Mouse (Mus musculus) lung, embryonic 14.5 days (tissue): ENCODE measurements around the gene Slc30a4. TPM values are rescaled to one million over a fixed set of nuclear protein-coding genes. Genes with fewer than 3 reads are reported as not detected.

ENCODE experiments used
- ATAC-seq: fragments of 200-750 bp; cut with Nextera tagmentation; 2 replicates; pipeline ENCODE4 v1.8.0; 2017; ENCODE audit warnings: mild to moderate bottlenecking, moderate TSS enrichment, moderate library complexity; ENCODE audit not compliant: insufficient read depth
- DNase-seq: peaks from one replicate; pipeline ENCODE4 v3.0.0-alpha.2; 2015
- H3K27ac ChIP-seq: fragments of 300-500 bp; sonication (generic); 2 replicates; pipeline ENCODE4 v1.5.1; 2014; ENCODE audit warnings: low read depth, mild to moderate bottlenecking, moderate library complexity
- H3K27me3 ChIP-seq: fragments of 300-500 bp; sonication (generic); 2 replicates; pipeline ENCODE4 v1.6.1; 2014; ENCODE audit warnings: low read length, control low read depth; ENCODE audit not compliant: insufficient read depth
- H3K36me3 ChIP-seq: fragments of 300-500 bp; sonication (generic); 2 replicates; pipeline ENCODE4 v1.6.1; 2014; ENCODE audit warnings: control low read depth; ENCODE audit not compliant: insufficient read depth
- H3K4me1 ChIP-seq: fragments of 300-500 bp; sonication (generic); 2 replicates; pipeline ENCODE4 v1.6.1; 2014; ENCODE audit warnings: antibody characterized with exemption, control low read depth; ENCODE audit not compliant: insufficient read depth
- H3K4me2 ChIP-seq: fragments of 300-500 bp; sonication (generic); 2 replicates; pipeline ENCODE4 v1.6.1; 2014; ENCODE audit warnings: mild to moderate bottlenecking
- H3K4me3 ChIP-seq: fragments of 300-500 bp; sonication (generic); 2 replicates; pipeline ENCODE4 v1.5.1; 2014; ENCODE audit warnings: low read depth, low read length
- H3K9ac ChIP-seq: fragments of 300-500 bp; sonication (generic); 2 replicates; pipeline ENCODE4 v1.6.1; 2014
- H3K9me3 ChIP-seq: fragments of 300-500 bp; sonication (generic); 2 replicates; pipeline ENCODE4 v1.6.1; 2016; ENCODE audit warnings: low read depth, low read length, control low read depth
- CTCF ChIP-seq: IDR thresholded peaks from 2 replicates; pipeline ENCODE4 v1.5.1; 2016; ENCODE audit warnings: antibody characterized with exemption, low read depth
- WGBS: fragments of 180-500 bp; shearing (Covaris S2); extraction: QIAGEN DNeasy Blood & Tissue Kit; methylation state at CpG from one replicate; pipeline ENCODE4 v1.1.7; 2014; 5-methylcytosine and 5-hydroxymethylcytosine counted together
- polyA plus RNA-seq: library from polyadenylated mRNA; unstranded; fragments of >200 nt; fragmentation: Nextera tagmentation; extraction: Ambion mirVana; gene quantifications from 2 replicates; pipeline ENCODE4 v1.2.1, GENCODE M21; 2014

The Slc30a4 gene
- 11.1 and 12.9 TPM in 2 replicates for polyA plus RNA-seq

DNA sequence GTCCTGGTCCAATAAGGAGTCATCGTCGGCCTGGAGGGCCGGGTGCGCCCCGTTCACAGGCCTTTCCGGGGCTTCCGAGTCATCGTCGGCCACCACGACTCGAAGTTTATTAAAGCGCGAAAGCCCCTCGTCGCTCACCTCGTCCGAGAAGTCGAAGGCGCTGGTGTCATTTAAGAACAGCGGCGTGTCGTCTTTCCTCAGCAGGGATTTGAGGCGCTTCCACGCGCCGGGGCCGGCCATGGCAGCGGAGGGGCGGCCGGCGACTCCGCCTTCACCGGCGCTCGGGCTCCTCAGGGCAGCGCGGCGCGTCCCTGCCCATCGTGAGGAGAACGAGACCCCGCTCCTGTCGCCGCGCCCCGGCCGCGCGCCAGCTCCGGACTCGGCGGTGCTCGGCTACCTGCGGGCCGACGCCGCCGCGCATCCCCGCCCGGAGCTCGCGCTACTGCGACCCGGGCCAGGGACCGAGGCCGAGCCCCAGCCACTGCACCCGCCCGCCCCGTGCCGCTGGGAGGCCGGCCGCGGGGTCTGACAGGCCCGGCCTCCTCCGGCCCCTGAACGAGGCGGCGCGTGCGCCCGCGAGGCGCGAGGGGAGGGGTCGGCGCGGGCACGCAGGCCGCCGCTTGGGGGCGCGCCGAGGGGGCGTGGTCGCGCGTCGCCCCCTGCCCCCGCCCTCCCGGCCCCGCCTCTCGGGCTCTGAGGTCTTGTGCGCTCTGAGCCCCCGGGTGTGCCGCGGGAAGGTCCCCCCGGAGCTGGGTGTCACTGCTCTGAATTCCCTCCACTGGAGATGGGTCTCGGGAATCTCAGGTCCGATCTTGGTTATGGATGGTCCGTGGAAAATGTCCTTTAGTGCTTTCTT, at the start of gene Slc30a4:
Slc30a4 (minus strand) TSS at position 483 of the 856 bp plus-strand sequence.
- no peak for TF ChIP-seq CTCF

DNA sequence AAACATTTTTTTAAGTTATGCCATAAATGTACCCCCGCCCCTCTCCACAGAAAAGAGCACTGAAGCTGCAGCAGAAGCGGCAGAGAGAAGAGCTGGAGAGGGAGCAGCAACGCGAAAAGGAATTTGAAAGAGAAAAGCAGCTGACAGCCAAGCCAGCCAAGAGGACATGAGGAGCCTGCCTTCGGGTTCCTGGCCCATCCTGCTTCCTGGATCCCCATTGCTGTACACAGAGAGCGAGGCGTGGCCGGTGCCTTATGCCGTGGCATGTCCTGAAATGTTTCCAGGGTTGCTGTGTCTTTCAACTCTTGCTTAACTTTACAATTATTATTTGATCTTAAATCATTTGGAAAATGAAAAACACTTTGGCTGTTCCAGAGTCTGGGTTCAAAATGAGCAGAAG, 44.0 kb upstream of the Slc30a4 start:
- Histone ChIP-seq H3K4me1 (no peaks in the 10 kb centered on the region), H3K27me3 (no peaks in the 10 kb centered on the region), H3K36me3 (peaks cover 36% of the 10 kb centered on the region), H3K27ac (no peak overlapping the region), H3K9ac (no peak overlapping the region), H3K4me2 (no peak overlapping the region), H3K9me3 (no peaks in the 10 kb centered on the region), H3K4me3 (no peak overlapping the region)
- DNase-seq (no peak), ATAC-seq (no peak)
- 87% methylated on average over 9 of the region's 9 CpGs for WGBS
- no peak for TF ChIP-seq CTCF

More for the DNA sequence above, at the start of gene Slc30a4:
- Histone ChIP-seq H3K27me3 (no peaks in the 10 kb centered on the region), H3K27ac (peak within 1 kb of the TSS; percentile 24; the same call in 1 of the 2 replicates), H3K36me3 (no peaks in the 10 kb centered on the region), H3K9ac (peak within 1 kb of the TSS; percentile 71), H3K4me3 (peak within 1 kb of the TSS; percentile 73), H3K4me1 (0 out of 2 replicates have a peak, but pooled peaks cover 4% of the 10 kb centered on the region), H3K4me2 (peak within 1 kb of the TSS; percentile 82), H3K9me3 (no peaks in the 10 kb centered on the region)
- ATAC-seq = peak; percentile 99
- DNase-seq = peak; percentile 92
- WGBS = under 1% methylated on average over 94 of the region's 111 CpGs

DNA sequence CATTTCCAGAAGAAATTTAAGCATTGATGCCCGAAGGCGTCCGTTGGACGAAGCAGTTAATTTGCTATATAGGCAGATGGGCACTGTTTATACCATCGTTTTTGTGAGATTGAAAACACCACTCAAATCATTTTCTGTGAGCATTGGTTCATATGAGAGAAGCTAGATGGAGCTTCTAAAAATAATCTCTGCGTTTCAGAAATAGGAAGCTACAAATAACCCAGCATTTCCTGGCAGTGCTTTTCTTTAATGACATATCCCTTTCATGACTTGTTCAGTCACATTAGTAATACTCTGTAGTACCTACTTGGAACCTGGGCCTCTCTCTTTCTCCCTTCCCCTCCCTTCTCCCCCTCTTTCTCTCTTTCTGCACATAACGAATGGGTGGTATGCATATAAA, 36.6 kb upstream of the Slc30a4 start:
- H3K4me2 ChIP-seq = peak overlapping the region; percentile 80
- peak overlapping the region; percentile 89 for H3K9ac ChIP-seq
- H3K9me3 ChIP-seq = no peaks in the 10 kb centered on the region
- DNase-seq = no peak
- no peak for ATAC-seq
- peak overlapping the region; percentile 94; the same call in 1 of the 2 replicates for H3K27ac ChIP-seq
- no peak for TF ChIP-seq CTCF
- H3K4me3 ChIP-seq = peak overlapping the region; percentile 81
- 22% methylated on average over 7 of the region's 7 CpGs for WGBS
- no peaks in the 10 kb centered on the region for H3K27me3 ChIP-seq
- H3K4me1 ChIP-seq = no peaks in the 10 kb centered on the region
- peaks cover 9% of the 10 kb centered on the region; the same call in 1 of the 2 replicates for H3K36me3 ChIP-seq

DNA sequence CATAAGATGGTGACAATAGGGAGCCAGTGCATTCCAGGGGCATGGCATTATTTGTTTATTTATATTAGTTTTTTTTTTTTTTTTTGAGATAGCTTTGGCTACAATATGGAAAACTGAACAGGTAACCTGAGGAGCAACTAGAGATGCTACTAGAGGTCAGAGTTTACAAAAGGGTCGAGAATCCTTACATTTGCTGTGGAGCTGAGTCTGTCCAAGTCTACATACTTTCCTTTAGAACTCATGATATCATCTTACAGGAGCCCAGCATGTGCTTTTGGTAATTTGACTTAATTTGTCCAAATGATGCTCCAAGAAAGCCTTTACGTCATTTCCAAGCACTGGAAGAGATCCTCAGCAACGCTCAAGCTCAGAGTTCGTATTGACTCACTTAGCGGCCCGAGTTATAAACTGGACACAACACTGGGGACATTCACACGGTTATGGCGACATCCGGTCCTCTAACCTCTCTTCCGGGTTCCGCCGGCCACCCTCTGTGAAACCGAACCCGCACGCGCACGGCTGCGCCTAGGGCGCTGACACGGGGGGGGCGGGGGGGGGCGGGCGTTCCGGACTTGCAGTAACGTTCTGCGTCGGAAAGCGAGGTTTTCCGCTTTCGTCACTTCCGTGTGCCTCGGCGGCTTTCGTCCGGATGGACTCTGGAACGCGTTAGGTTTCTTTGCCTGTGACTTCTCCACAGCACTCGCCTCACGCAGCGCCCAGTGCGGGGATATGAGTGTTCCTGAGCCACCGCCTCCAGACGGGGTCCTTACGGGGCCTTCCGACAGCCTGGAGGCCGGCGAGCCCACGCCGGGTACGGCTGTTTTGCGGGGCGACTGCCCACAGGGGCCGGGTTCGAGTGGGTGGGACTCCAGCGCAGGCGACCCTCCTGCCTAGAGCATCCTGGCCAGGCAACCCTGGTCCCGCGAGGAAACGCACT, 35.7 kb upstream of the Slc30a4 start, which contains the start of gene Bloc1s6:
Bloc1s6 (plus strand) TSS at position 610 of the 937 bp plus-strand sequence.
- WGBS = under 1% methylated on average over 54 of the region's 59 CpGs
- no peaks in the 10 kb centered on the region for H3K9me3 ChIP-seq
- DNase-seq = peak; percentile 98
- H3K27me3 ChIP-seq = no peaks in the 10 kb centered on the region
- peaks cover 5% of the 10 kb centered on the region; the same call in 1 of the 2 replicates for H3K36me3 ChIP-seq
- ATAC-seq = peak; percentile 97
- H3K27ac ChIP-seq = peak within 1 kb of the TSS; percentile 94
- H3K4me3 ChIP-seq = peak within 1 kb of the TSS; percentile 81
- H3K9ac ChIP-seq = peak within 1 kb of the TSS; percentile 89
- peak within 1 kb of the TSS; percentile 80 for H3K4me2 ChIP-seq
- H3K4me1 ChIP-seq = no peaks in the 10 kb centered on the region
- no peak for TF ChIP-seq CTCF

DNA sequence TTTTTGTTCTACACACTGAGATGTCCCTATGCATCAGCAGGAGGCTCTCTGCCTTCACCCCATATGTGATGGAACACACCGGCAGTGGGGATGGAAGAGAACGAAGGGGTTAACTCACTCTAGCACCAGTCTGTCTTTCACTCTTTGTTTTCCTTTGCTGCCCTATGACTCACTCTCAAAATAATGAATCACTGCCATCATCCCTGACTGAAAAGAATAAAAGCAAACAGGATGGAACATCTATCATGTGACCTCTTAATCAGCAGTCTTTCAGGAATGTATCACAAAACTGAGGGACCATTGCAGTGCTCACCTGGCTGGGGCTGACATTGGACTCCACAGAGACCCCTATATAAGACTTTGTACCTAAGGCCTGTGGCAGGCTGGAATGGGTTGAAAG, 29.0 kb upstream of the Slc30a4 start:
- no peak for TF ChIP-seq CTCF
- WGBS = 62% methylated on average over 2 of the region's 2 CpGs
- Histone ChIP-seq H3K27ac (no peak overlapping the region), H3K27me3 (no peaks in the 10 kb centered on the region), H3K9ac (no peak overlapping the region), H3K4me2 (no peak overlapping the region), H3K9me3 (no peaks in the 10 kb centered on the region), H3K4me3 (no peak overlapping the region), H3K4me1 (no peaks in the 10 kb centered on the region), H3K36me3 (no peaks in the 10 kb centered on the region)
- no peak for DNase-seq
- no peak for ATAC-seq

DNA sequence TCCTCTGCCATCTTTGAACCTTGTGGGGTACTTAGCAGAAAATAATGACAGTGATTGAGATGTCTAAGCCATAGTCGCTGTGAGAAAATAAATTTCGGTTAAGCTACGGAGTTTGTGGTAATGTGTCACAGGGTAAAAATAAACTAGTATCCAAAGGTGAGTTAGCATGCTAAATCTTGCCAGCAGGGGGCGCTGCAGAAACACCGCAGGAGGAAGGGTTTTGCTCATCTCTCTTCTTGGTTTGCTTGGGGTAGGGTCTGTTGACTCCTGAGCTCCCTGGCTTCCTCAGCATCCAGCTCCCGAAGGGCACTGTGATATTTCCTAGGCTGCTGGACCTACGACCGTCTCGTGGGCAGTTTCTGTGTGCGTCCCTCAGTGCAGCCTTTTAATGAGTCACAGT, 23.1 kb upstream of the Slc30a4 start:
- TF ChIP-seq CTCF = peak; percentile 69
- H3K4me3 ChIP-seq = no peak overlapping the region
- WGBS = 48% methylated on average over 10 of the region's 10 CpGs
- DNase-seq (peak; percentile 52), ATAC-seq (no peak)
- no peaks in the 10 kb centered on the region for H3K9me3 ChIP-seq
- H3K36me3 ChIP-seq = no peaks in the 10 kb centered on the region
- H3K4me1 ChIP-seq = no peaks in the 10 kb centered on the region
- no peak overlapping the region for H3K4me2 ChIP-seq
- H3K27ac ChIP-seq = no peak overlapping the region
- no peak overlapping the region for H3K9ac ChIP-seq
- H3K27me3 ChIP-seq = no peaks in the 10 kb centered on the region

DNA sequence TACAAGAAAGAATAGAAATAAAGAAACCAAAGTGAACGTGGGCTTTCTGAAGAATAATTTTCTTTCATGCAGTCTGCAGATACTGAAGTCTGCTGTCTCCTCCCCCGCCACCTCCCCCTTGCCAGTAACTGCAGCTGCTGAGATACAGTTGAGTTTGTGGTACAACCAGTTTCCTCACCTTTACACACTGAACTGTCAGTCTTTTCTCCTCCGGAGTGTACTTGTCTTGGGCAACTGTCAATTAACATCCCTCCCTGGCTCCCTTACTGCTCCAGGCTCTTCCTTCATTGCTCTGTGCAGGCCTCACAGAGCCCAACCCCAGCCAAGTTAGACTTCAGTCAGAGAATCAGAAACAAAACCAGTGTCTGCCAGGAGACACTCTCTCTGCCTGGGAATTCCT, 18.1 kb upstream of the Slc30a4 start:
- no peaks in the 10 kb centered on the region for H3K9me3 ChIP-seq

More for the DNA sequence above, 18.1 kb upstream of the Slc30a4 start:
- no peak for DNase-seq
- TF ChIP-seq CTCF = no peak
- Histone ChIP-seq H3K4me1 (no peaks in the 10 kb centered on the region), H3K27me3 (no peaks in the 10 kb centered on the region), H3K9ac (no peak overlapping the region), H3K27ac (no peak overlapping the region), H3K36me3 (no peaks in the 10 kb centered on the region), H3K4me2 (no peak overlapping the region), H3K4me3 (no peak overlapping the region)
- 60% methylated on average over 3 of the region's 3 CpGs for WGBS
- no peak for ATAC-seq
